20 mouse cellular contexts compared by ENCODE assay signal in genomic region chr4:58314942-58315508, GRCm38 (mm10). TPM values are rescaled to one million over a fixed set of nuclear protein-coding genes. Genes with fewer than 3 reads are reported as not detected.
DNase-seq lines count a peak whose midpoint lies in the region; ATAC-seq and TF ChIP-seq lines count a peak whose summit lies in the region.
"Had no signal": no experiment of that assay in that cellular context is flagged by ENCODE, and none has a peak within 500 bp of the region (broad histone marks: within the 10 kb centered on the region; RNA-seq: fewer than 3 reads in every experiment).

No protein-coding gene starts in this region.

- H3K27ac ChIP-seq in gastrocnemius, adult 2 months, result peak overlapping the region; percentile 3; the same call in 1 of the 2 replicates
- no peak overlapping the region for H3K27ac ChIP-seq in lung, embryonic 14.5 days (ENCODE audit: low read depth)
- peak overlapping the region; percentile 37; the same call in 1 of the 2 replicates for H3K27ac ChIP-seq in kidney, postnatal 0 days
- no peak overlapping the region for H3K27ac ChIP-seq in hindbrain, embryonic 13.5 days
- H3K27ac ChIP-seq: forebrain, embryonic 12.5 days; limb, embryonic 12.5 days; liver, embryonic 14.5 days; midbrain, embryonic 12.5 days had no signal

- H3K4me1 ChIP-seq in lung, embryonic 14.5 days (ENCODE audit: insufficient read depth), result peaks cover 3% of the 10 kb centered on the region; the same call in 1 of the 2 replicates
- H3K4me1 ChIP-seq in kidney, postnatal 0 days (replicated peaks; ENCODE audit: insufficient read depth, low read length), result no peaks in the 10 kb centered on the region
- no peaks in the 10 kb centered on the region for H3K4me1 ChIP-seq in hindbrain, embryonic 13.5 days (replicated peaks)
- H3K4me1 ChIP-seq: forebrain, embryonic 12.5 days; limb, embryonic 12.5 days; midbrain, embryonic 12.5 days had no signal

- H3K27me3 ChIP-seq in lung, embryonic 14.5 days (ENCODE audit: insufficient read depth, low read length), result no peaks in the 10 kb centered on the region
- no peaks in the 10 kb centered on the region for H3K27me3 ChIP-seq in kidney, postnatal 0 days (ENCODE audit: insufficient read depth, low read length)
- no peaks in the 10 kb centered on the region for H3K27me3 ChIP-seq in hindbrain, embryonic 13.5 days
- H3K27me3 ChIP-seq: forebrain, embryonic 12.5 days; limb, embryonic 12.5 days; midbrain, embryonic 12.5 days had no signal

- no peaks in the 10 kb centered on the region for H3K9me3 ChIP-seq in lung, embryonic 14.5 days (ENCODE audit: low read depth, low read length)
- no peaks in the 10 kb centered on the region for H3K9me3 ChIP-seq in kidney, postnatal 0 days (replicated peaks; ENCODE audit: low read length)
- H3K9me3 ChIP-seq in hindbrain, embryonic 13.5 days, result no peaks in the 10 kb centered on the region
- H3K9me3 ChIP-seq: forebrain, embryonic 12.5 days; limb, embryonic 12.5 days; midbrain, embryonic 12.5 days had no signal

- H3K4me3 ChIP-seq in gastrocnemius, adult 2 months, result no peak overlapping the region
- no peak overlapping the region for H3K4me3 ChIP-seq in lung, embryonic 14.5 days (ENCODE audit: low read depth, low read length)
- no peak overlapping the region for H3K4me3 ChIP-seq in kidney, postnatal 0 days (replicated peaks; ENCODE audit: low read depth, low read length)
- H3K4me3 ChIP-seq in hindbrain, embryonic 13.5 days, result no peak overlapping the region
- H3K4me3 ChIP-seq: forebrain, embryonic 12.5 days; limb, embryonic 12.5 days; midbrain, embryonic 12.5 days had no signal

- no peak for ATAC-seq in lung, embryonic 14.5 days (ENCODE audit: insufficient read depth)
- no peak; the same call in 1 of the 2 replicates for ATAC-seq in kidney, postnatal 0 days (replicated peaks; ENCODE audit: low FRiP score, low read depth)
- ATAC-seq in hindbrain, embryonic 13.5 days (ENCODE audit: low FRiP score), result no peak
- ATAC-seq: CD4-positive, CD25-positive, alpha-beta regulatory T cell, adult 4 months had no signal

- no peaks in the 10 kb centered on the region for H3K36me3 ChIP-seq in lung, embryonic 14.5 days (ENCODE audit: insufficient read depth)
- no peaks in the 10 kb centered on the region for H3K36me3 ChIP-seq in kidney, postnatal 0 days (ENCODE audit: insufficient read depth, low read length)
- no peaks in the 10 kb centered on the region for H3K36me3 ChIP-seq in hindbrain, embryonic 13.5 days
- H3K36me3 ChIP-seq: forebrain, embryonic 12.5 days; limb, embryonic 12.5 days; midbrain, embryonic 12.5 days had no signal

- H3K9ac ChIP-seq in lung, embryonic 14.5 days, result no peak overlapping the region
- H3K9ac ChIP-seq in kidney, postnatal 0 days (ENCODE audit: low read depth, low read length), result no peak overlapping the region
- H3K9ac ChIP-seq in hindbrain, embryonic 13.5 days, result no peak overlapping the region
- H3K9ac ChIP-seq: forebrain, embryonic 12.5 days; limb, embryonic 12.5 days; liver, embryonic 14.5 days; midbrain, embryonic 12.5 days had no signal

- WGBS in lung, embryonic 14.5 days, result 26% methylated on average over 4 of the region's 4 CpGs
- whole genome bisulfite sequencing in kidney, postnatal 0 days, result 15% methylated on average over 4 of the region's 4 CpGs
- 65% methylated on average over 4 of the region's 4 CpGs for whole genome bisulfite sequencing in hindbrain, embryonic 13.5 days

- H3K4me2 ChIP-seq in lung, embryonic 14.5 days, result no peak overlapping the region
- H3K4me2 ChIP-seq in kidney, postnatal 0 days (ENCODE audit: low read length), result no peak overlapping the region
- H3K4me2 ChIP-seq in hindbrain, embryonic 13.5 days, result no peak overlapping the region
- H3K4me2 ChIP-seq: forebrain, embryonic 12.5 days; limb, embryonic 12.5 days; midbrain, embryonic 12.5 days had no signal

- intact Hi-C loops in gastrocnemius, adult 2 months (cut with DNase I), result no loop called here

- DNase-seq in gastrocnemius, adult 2 months, result no peak
- DNase-seq in gastrocnemius, postnatal 10 days, result no peak
- peak; percentile 28 for DNase-seq in lung, embryonic 14.5 days
- no peak for DNase-seq in lung, postnatal 10 days
- DNase-seq in kidney, postnatal 0 days (ENCODE audit: low spot score), result peak; percentile 93
- no peak for DNase-seq in urinary bladder, postnatal 14 days (ENCODE audit: low spot score)
- no peak for DNase-seq in cerebellum, adult 18-20 months
- DNase-seq: adrenal gland, postnatal 25 days; cerebellum, adult 2 months; heart, adult 18-20 months; thymus, postnatal 36 days had no signal

- TF ChIP-seq CTCF in gastrocnemius, adult 2 months (IDR thresholded peaks at IDR 0.05), result no peak
- TF ChIP-seq CTCF in lung, embryonic 14.5 days (IDR thresholded peaks at IDR 0.05; ENCODE audit: low read depth), result no peak
- no peak for TF ChIP-seq CTCF in kidney, postnatal 0 days (IDR thresholded peaks at IDR 0.05; ENCODE audit: low read depth)

RNA-seq across cellular contexts. Expression of gene Musk, which starts 29.3 kb away (rescaled TPM):
- 10 to 100 TPM; 20.4 to 66.6 TPM for total RNA-seq in gastrocnemius, adult 2 months (2021)
- 10 to 100 TPM; 28.5 to 31.2 TPM for total RNA-seq in gastrocnemius, postnatal 10 days (2021)
- not detected in 2 replicates for polyA plus RNA-seq in lung, embryonic 14.5 days (2014; fragmentation: Nextera tagmentation; extraction: Ambion mirVana)
- polyA plus RNA-seq in kidney, postnatal 0 days (2015; fragmentation: Nextera tagmentation; extraction: Ambion mirVana), result 0.32 and 0.62 TPM in 2 replicates
- 0.09 and 0.25 TPM in 2 replicates for polyA plus RNA-seq in hindbrain, embryonic 13.5 days (2015; fragmentation: Nextera tagmentation; extraction: Ambion mirVana)
- total RNA-seq: ES-E14; monocyte, adult 5-6 weeks had no signal
- polyA plus RNA-seq: CD4-positive, CD25-positive, alpha-beta regulatory T cell, adult 4 months; heart, postnatal 0 days; liver, embryonic 14.5 days; midbrain, embryonic 12.5 days had no signal

Comparison
In these comparisons a context has a peak if more than half of its experiments do, and no peak if none do; other contexts are left out.
1. DNase-seq: peak in lung, embryonic 14.5 days (single experiment) and kidney, postnatal 0 days (single experiment); none in gastrocnemius, adult 2 months (single experiment), gastrocnemius, postnatal 10 days (single experiment), lung, postnatal 10 days (single experiment), urinary bladder, postnatal 14 days (single experiment) and cerebellum, adult 18-20 months (0 of 2).
2. H3K27ac ChIP-seq: peak in gastrocnemius, adult 2 months (single experiment) and kidney, postnatal 0 days (single experiment); none in lung, embryonic 14.5 days (single experiment) and hindbrain, embryonic 13.5 days (single experiment).